Mouse (Mus musculus) CD4-positive helper T cell, adult 2 months (primary cell): ENCODE results near the gene Tigd2.

ENCODE experiments used
- DNase-seq: peaks from one replicate; pipeline ENCODE4 v3.0.0-alpha.2; 2012; ENCODE audit warnings: low read depth, missing footprints, low spot score

The Tigd2 gene

GRCm38 (mm10) chr6:59255909-59256308 is 47.2 kb downstream of the Tigd2 start:
- no peak for DNase-seq
